Mouse (Mus musculus): ENCODE measurements at regions not wholly inside any gene's neighbourhood (a gene's known extent, or its start where the extent isn't known, plus 50 kb on each side); places are given as distances from the start of the nearest gene placed in this dataset.

DNA sequence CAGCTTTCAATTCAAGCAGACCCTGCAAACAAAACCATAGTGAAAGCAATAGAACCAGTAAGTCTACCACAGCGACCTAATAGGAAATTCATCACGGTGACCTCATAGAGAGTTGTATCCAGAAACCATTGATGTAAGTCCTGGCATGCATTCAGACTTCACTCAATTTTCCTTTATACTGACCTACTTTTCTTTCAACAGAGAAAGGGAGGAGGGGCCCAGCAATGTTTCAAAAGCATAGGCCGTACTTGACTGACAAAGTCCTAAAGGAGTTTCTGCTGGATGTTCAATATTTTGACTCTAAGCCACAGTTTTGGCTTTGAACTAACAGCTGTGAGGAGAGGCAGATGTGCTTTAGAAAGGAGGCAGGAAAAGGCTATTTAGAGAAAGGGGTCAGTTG, 88.4 kb downstream of the AI593442 start:
- no peak for DNase-seq

DNA sequence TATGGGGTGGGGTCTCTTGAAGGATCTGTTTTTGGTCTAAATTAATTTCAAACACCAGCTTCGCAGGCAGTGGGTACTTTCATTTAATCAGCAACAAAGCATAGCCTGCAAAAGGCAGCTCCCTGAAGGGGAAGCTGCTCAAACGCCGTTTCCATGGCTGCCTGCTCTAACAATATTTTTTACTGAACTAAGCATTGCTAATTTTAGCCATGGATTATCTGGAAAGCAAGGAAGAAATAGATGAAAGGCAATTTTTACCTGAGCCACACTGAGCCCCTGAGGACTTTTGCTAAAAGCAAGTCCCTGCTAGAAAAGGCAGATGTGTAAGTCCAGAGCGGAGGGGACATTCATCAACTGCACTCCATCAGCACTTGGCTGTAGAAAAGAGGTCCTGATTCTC, 105.5 kb downstream of the AI593442 start:
- no peak for DNase-seq

DNA sequence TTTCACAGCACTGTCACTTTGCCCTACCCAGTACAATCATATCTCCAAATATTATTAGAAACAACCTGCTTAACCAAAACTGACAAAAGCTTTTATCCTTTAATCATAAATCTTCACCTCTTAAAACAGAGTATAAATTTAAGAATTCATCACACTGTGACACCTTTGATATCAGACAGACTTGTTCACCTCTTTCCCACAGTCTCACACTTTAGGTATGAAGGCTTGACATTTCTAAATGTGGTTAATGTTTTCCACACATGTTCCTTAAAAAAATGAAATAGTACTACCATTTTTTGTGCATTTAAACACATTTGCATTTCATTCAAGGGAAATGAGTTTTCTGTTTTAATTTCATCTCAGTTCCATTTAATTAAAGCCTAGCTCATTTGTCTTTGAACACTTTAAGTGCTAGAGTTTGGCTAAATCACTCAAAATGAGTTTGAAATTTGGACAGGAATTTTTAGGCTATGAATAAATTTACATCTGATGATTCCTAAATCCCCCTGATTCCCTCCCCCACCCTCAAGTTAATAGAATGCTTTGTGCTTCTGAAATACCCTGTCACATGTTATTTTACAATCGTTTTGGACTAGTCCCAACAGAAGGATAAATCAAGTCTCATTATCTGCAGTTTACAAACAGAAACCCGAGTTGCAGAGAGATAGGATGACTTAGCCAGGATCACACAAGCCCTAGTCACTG, 127.9 kb downstream of the AI593442 start:
- DNase-seq = no peak

DNA sequence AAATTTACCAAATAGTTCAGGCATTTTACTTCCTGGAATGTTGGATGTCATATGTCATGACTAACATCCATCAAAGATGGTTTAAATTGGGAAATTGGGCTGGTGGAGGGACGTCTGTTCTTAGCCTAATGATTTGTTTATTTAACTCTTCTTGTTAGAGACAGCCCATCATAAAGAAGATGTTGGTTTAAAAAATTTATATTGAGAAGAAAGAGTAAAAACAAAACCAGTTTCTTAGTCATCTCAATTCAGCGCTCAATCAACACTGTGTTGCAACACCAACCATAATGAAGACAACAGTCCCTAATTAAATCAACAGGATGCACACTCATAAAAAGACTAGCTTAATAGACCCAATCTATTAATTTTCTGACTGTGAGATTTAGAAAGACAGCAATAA, 133.5 kb downstream of the AI593442 start:
- no peak for DNase-seq

DNA sequence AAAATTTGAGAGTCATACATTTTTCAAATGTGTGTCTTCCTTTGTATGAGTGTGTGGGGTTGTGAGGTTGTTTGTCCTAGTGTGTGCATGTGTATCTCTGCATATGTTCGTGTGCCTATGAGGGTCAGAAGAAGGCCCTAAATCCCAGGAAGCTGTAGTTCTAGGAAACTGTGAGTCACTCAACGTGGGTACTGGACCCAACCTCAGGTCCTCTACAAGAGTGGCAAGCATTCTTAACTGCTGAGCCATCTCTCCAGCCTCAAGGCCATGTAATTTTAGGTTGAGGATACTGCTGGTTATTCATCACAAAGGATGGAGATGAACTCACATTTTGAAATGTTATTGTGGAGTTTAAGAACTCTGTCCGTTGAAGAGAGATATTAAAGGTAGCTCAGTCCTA, 140.5 kb downstream of the AI593442 start:
- DNase-seq = no peak

DNA sequence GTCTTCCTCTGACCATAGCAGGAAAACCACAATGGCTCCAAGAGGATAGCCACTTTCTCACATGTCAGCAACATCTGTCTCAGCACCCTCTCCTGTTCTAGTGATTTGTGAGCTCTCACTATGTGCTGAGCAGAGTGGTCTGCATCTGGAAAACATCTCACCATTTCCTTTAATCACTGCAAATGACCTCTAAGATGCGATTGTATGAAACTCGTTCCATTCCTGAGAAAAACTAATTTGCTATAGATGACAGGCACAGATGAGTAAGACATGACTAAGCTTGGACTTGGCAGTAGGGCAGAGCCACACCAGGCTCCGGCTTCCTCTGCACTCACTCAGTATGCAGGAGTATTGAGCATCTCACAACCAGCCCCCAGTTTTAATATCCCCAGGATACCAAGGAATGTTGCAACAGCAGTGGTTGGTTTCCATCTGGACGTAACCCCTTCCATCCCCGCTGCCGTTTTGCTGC, 150.1 kb downstream of the AI593442 start:
- DNase-seq = no peak

DNA sequence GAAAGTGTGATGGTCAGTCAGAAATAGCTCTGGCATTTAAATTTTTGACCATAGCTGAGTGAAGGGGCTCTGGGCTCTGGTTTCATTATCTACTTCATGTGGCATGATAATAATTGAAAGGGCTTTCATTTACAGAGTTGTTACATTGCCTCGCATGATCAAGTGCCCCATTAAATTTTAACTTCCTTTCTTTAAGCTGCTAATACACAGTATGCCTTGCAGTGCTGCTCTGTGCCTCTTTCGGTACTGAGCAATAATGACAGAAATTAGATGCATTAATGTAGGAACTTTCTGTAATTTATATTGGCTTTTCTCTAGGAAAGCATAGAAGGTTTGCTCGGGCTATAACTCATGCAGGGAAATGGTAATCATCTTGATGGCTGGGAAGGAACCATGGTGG, 179.1 kb downstream of the AI593442 start:
- DNase-seq = no peak

DNA sequence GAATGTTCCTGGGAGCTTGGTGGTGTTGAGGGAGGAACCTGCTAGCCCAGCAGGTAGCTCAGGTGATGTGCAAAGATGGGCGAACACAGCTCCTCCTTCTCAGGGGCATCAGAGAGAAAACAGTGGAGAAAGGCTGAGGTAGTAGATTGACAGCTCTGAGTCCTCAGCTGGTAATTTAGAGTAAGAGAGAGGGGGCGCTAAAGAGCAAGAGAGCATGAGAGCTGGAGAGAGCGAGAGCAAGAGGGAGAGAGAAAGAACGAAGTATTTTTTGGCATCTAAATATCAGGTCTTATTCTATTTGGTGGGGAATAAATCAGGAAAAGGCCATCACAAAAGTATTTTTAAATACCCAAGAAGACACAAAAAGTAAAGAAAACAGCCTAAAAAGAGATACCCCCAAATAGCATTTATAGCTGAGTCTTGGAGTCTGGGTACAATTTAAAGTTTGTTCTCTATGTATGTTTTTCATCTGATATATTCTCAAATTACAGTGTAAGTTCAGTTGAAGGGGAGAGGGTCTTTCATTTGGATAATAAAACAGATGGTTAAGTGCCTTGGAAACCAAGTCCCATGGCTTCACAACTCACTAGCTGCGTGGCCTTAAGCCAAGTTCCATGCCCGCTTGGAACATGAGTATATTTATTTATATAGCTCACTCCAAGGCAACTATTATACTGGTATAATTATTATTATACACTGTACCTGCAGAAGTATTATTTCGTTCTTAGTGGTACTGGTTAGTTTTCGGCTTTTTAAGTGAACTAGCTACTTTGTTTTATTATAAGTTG, 183.9 kb downstream of the AI593442 start:
- DNase-seq = no peak

DNA sequence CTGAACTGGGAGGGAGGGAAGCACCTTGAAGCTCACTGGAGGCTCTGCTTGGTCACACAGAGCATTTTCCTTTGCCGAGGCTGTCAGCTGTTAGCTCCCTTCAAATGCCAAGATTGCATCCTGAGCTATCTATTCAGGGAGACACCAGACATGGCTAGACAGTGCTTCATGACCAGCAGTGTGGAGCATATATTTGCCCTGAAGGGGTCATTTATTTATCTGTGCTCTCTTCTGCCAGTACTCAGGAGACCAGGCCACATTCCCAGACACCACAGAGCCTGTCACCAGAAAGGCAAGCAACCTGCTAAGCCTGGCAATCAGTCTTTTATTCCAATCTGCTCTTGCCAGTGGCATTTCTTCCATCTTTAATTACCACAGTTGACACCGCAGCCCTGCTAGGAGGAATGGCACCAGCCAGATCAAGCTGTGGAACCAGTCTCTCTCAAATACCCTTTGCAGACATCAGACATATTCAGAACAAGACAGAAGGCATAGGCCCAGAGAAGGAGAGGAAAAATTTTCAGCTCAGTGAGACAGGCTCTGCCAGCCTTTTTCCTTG, 186.6 kb downstream of the AI593442 start:
- no peak for DNase-seq

DNA sequence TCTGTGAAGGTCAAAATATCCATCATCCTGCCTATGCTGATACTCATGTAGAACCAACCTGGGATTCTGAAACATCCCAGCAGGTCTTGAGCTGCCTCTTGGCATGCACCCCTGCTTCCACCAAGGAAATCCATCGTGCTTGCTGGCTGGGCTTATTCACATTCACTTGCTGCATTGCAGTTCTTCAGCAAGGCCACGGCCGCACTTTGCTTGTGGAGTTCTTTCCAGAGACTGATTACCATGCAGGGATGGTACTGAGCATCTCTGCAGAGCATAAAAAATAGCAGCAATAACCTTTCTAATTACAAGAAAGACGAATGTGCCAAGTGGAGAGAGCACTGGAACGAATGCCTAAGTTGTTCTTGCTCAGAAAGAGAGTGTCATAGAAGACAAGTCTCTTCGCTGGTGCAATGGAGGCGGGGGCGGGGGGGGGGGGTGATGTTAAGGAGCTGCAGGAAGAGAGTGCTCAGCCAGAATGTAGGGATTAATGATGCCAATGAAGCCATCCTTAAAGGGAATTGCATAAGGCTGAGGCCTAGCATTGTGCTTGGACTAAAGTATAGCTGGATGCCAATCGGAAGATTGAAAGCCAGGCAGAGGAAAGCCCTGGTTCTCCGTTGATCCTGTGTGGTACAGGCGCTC, 205.9 kb downstream of the AI593442 start:
- DNase-seq = no peak

DNA sequence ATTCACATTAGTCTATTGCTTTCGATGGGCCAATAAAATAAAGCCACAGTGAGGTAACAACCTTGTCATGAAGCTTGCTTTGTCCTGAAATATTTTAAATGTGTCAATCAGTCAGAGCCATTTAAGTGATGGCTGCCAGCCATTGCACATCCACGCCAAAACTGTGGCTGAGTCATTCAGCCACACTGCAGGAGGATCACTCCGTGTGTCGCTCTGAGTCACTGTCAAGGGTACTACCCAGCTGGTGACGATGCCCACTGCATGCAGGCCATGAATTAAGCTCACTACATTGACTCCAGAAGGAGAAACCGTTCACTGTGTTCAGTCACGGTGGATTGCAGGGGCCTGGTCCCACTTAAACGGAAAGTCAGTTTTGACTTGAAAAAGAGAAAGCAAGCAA, 206.7 kb downstream of the AI593442 start:
- DNase-seq = no peak

DNA sequence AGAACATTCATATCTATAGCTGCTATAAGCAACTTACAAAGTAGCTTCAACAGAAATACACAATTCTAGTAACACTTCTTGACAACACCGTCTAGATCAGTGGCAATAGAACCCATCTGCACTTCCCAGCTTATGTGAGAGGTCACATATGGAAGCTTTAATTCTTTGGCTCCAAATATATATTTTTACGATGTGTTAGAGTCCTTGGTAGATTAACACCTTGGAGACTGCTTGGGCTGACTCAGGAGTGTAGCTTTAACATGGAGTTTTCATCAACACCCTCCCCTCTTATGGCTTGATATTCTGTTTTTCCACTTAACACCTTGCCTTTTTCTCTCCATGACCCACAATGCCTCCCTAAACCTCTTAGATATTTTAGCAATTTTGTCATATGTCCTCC, 221.1 kb downstream of the AI593442 start:
- DNase-seq = no peak

DNA sequence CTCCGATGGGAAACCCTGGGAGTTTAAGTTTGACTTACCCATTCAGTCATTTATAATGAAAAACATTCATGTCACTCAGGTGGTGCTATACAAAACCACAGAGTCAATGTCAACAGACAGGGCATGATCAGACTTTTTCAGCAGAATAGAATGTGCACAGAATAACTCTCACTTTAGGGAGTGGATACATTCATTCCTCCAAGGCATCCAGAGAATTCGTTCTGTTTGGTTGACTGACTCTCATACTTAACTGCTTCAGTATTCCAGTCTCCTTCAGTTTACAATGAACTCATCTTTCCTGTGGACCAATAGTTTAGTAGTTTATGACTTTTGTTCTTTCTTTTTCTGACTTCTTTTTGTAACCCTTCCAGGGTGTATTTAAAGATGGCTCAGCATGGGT, 225.1 kb downstream of the AI593442 start:
- DNase-seq = no peak

DNA sequence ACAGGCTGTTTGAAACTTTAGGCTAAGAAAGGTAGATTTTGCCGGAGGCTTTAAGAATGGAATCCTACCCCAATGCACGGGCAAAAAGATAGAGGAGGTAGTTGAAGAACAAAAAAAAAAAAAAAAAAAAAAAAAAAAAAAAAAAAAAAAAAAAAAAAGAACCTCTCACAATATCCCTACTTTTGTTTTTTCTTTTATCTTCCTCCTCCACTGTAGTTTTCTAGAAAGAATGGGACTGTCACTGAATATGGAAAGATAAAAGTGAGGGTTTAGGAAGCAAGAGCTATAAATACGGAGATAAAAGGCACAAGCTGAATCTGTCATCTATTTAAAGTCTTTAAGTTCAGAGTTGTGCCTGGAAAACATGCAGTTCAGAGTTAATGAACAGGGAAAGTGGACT, 227.8 kb downstream of the AI593442 start:
- DNase-seq = no peak

DNA sequence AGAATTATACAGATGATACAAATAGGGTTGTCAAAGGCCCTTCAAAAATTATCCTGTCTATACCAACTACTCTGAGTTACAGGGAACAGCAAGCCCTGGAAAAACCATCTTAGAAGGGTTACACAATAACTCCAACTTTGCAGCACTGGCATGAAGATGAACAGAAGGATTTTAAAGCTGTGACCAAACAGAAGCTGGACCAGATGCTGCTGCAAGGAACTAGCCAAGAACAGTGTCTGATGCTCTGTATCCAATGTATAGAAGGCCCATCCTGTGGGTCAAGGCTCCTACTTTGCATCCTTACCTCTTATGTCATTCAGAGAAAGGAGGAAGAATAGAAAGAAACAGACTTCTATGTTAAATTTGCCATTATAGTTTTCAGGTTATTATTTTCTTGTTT, 231.3 kb downstream of the AI593442 start:
- DNase-seq = no peak

DNA sequence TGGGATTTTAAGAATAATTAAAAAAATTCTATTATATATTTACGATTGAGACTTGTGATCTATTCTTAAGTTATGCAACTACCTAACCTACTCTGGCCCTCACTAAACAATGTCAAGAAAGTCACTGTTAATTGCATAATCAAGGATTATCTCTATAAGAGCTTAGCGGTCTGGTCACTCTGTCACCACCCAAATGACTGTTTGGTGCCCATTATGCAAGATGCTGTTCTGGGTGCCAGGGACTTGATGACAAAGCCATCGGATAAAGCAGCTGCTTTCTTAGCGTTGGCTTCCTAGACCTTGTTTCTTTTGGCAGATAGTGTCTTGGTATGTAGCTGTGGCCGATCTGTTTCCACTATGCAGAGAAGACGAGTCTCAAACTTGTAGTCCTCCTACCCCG, 236.4 kb downstream of the AI593442 start:
- no peak for DNase-seq

DNA sequence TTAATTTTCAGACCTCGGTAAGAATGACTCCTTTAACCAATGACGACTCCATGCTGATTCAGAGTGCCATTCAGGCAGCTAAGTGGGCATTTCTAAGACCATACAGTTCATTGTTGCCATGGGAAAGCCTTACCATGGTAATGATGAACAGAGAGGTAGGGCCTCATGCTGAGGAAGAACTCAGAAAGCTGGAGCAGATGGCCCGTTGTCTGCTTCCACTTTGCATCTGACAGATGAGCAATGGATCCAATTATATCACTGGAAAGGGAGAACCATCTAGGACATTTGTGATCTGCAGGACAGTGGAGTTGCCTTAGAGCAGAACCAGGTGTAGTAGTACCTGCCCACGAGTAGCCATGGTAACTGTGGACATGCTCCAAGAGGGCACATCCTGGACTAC, 245.4 kb downstream of the AI593442 start:
- no peak for DNase-seq

DNA sequence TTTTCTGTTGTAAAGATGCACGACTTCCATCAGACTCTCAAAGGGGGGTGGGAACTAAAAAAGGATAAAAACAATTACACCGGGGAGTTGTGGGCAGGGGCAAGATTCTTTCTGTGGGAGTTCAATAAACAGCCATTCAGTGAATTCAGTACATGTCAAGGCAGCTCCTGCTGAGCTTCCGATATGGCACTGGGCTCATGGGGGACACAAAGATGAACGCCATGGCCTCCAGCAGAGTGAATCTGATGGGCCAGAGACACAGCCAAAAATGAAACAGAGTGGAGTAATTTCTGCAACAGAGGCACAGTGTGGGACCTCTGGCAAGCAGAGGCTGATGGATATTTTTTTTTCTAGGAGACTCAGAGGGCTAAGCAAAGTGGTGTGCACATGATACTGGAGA, 254.2 kb downstream of the AI593442 start:
- DNase-seq = no peak

DNA sequence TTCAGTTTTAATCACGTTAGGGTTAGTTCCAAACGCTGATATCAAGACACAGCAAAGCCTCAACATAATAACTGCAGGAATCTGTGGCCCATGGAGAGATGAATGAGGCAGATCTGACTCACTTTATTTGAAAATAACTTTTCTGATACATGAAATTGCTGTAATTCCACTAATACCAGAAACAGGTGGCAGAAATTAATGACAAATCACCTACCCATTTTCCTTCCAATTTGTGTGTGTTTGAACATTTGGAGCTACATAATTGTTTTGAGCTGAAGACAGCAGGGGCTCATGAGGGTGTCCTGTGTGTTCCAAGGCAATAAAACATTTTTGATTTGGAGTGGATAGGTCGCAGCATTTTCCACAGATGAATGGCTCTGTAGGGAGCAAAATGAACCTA, 254.2 kb upstream of the Zc3h12c start:
- no peak for DNase-seq

DNA sequence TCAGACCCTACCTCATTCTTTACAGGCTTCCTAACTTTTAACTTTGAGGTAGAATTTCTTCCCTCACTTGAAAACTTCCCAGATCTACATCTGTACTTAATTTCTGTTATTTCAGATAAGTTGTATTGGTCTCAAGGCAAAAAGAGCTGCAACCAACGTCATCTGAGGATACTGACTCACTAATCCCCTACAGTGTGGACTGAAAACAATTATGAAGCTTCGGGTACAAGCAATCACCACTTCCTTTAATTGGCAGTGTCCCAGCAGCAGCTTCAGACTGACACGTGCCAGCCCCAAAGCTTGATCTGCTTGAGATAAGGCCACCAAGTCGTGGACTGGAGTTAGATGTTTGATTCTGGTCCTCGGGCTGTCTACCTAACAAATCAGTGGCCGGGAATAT, 247.3 kb upstream of the Zc3h12c start:
- no peak for DNase-seq

DNA sequence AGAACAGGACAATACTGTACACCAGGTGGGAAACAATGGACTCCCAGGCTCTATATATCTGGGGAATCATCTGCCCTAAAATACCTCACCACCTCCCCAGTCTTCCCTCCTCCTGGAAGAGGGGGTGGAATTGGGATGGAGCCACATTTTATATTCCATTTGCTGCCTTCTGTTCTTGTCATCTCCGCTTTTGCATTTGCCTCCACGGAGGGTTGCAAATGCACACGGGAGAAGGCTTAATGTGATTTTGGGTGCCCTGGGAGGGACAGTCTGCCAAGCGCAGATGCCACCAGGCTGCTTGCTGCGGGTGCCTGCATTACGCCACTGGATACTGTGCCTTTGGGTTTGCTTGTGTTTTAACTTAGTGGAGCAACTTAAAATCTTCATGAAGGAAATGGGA, 239.5 kb upstream of the Zc3h12c start:
- DNase-seq = no peak

DNA sequence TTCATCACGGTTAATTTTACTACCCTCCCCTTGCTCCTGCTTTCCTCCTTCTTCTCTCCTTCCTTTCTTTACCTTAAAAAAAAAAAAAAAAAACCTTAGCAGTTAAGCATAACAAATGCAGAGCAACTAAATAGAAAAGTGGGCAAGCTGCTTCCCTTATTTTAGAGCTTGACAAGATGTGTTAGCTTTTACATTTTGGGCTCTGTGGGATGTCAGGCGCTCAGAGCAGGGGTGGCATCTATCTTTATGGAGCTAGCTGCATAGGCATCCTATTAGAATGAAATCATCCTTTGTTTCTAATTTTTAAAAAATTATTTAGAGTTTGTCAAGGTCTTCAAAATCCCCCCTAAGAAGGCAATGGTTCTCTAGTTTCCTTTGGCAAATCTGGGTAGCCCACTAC, 234.1 kb upstream of the Zc3h12c start:
- DNase-seq = no peak

DNA sequence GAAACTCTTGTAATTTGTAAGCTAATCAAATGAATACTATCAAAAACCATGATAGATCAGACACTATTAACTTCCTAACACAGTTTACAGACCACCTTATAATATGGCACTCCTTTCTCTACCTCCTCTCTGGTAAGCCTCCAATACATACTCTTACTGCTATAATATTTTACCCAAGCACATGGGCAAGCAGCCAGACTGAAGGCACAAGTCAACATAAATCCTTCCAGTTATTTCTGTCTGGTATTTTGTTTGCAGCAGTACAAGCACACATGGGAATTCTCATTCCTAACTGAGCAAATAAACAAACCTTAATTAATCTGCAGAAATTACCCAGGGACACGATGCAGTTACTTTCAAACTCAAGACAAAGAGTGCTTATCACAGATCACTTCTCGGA, 210.7 kb upstream of the Zc3h12c start:
- DNase-seq = no peak

DNA sequence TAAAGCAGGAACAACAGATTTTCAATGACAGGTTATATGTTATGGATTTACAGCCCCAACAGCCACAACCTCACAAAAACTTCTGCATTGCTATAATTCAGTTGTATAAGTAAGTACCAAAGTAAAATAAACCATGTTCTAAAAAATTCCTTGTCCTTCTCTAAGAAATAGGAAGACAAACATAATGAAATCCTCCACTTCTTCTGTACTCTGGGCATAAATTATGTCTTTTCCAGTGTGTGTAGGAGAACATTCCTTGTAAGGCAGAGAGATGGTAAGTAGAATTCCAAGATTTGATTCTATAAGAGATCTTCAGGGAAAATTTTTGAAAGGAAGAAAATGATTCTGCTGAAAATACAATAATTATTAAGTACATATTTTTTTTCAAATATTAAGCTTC, 209.4 kb upstream of the Zc3h12c start:
- DNase-seq = no peak

Data from lung, postnatal 14 days (tissue).